Mouse (Mus musculus): Measurements from ENCODE around the gene Gm16181.
A peak's percentile ranks its signal among the peaks of the same experiment; 100 is the strongest.

Gm16181 gene

DNA sequence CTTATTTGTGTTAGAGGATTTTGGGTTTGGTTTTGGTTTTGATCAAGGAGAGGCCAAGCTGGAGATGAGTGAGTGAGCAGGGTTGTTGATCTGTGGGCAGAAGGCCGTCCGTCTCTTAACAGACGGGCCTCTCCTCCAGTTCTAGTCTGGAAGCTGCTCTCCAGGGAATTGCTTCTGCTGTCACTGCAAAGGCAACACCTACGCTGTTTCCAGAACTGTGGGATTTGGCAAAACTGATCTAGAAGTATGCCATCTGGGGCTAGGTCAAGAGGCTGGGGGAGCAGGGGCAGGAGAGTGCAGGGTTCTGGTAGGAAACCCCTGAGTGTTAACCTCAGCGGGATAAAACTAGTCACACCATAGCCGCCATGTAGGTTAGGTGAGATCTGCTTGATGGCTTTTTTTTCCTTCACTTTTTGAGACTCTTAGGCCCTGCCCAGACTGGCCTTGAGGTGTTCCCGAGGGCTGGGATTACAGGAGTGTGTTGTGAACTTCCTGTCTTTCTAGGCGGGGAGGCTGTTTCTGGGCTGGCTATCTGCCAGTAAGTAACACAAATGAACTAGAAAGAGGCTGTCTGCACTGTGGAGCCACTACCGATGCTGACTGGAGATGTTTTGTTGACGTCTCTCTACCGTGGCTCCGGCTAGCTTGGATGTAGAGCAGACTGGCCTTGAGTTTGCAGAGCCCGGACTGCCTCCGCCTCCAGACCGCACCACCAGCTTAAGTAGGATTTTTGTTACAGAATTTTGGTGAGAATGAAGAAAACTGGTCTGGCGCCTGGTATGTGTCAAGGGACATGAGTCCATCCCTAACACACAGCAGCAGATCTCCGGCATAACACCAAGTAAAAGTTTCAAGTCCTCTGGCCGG lies 12.7 kb downstream of the Gm16181 start, which contains the start of gene Atp6v1g2:
Atp6v1g2 (plus strand) TSS at position 547 of the 867 bp plus-strand sequence.
- peak; percentile 52 for DNase-seq

- DNase-seq, result peak; percentile 40
These were observed 13.5 kb downstream of the Gm16181 start for GRCm38 (mm10) chr17:35234090-35234489.

DNA sequence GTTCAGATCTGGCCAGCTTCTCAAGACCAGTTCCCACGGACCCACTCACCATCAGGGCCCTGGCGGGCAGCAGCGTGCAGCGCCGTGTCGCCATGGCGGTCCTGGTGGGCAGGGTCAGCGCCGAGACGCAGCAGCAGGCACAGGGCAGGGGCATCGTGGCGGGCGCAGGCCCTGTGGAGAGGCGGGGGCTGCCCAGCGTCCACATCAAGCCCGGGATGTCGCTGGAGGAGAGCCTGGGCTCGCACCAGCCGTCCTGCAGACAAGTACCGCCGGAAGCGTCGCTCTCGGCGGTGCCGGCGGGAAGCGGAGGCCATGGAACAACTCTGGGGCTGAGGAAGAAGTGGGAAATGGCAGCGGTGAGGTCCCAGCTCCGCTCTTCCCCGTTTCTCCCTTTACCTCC lies 14.3 kb downstream of the Gm16181 start:
- peak; percentile 60 for DNase-seq

DNA sequence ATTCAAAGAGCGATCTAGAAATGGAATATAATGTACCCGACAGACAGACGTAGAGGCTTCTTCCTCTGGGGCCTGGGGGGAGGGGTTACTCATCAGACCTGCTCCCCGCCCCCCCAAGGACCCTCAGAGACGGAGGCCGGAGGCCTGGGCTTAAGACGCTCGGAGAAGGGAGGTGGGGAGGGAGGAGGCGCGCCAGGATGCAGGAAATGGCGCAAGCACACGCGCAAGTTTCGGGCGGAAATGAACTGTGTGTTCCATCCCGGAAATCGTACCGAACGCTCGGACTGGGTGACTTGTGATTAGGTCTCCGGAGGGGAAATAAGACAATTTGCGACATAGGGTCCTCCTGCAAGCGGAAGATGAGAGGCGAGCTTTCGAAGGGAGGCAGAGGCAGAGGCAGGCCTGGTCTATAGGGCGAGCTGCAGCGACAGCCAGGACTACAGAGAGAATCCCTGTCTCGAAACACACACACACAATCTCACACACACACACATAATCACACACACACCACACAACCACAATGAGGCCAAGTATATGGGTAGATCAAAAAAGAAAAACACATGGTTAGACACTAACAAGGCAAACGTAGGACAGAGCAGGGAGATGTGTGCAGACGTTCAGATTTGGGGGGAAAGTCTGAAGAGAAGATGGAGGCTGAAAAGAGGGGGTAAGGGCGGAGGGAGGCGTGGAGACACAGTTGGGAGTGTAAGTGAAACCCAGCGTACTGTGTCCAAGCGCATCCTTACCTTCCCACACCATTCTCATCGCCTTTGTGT lies 15.2 kb downstream of the Gm16181 start, which contains the start of gene Nfkbil1:
Nfkbil1 (minus strand) TSS at position 179 of the 776 bp plus-strand sequence.
- DNase-seq, result peak; percentile 94

DNA sequence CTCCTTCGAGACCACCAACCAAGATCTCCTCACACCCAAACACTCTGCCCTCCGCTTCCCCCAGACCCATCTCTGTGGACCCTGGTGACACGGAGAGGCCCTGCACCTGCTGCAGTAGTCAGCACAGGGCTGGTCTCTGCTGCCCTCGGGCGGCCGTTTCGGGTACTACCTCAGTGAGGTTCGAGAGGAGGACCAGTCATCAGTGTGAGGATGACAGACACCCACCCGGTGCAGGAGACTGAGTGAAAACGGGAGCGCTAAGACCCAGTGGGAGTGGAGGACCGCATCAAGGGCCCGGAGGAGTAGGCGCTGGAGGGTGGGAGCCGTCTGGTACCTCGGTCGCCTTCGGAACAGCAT lies 15.7 kb downstream of the Gm16181 start:
- peak; percentile 99 for DNase-seq

- peak; percentile 74 for DNase-seq
These were observed 16.4 kb downstream of the Gm16181 start for GRCm38 (mm10) chr17:35236996-35237395.

- peak; percentile 61 for DNase-seq
These were observed 16.9 kb downstream of the Gm16181 start for GRCm38 (mm10) chr17:35237504-35237903.

DNA sequence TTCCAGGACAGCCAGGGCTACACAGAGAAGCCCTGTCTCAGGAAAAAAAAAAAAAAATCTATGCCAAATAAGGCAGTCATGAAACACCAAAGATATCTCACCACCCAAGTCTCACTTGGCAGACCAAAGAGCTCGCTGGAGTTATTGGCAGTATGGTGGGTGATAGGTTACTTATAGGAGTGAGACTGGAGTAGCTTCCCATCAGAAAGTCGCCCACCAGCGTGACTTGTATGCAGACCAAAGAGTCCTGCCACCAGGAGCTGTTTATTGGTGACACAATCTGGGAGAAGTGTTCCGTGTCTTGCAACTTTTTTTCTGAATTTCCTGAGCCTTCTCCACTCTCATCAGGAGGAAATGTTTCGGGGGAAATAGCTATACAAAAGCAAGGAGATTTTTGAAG lies 19.1 kb downstream of the Gm16181 start:
- DNase-seq, result peak; percentile 55

- DNase-seq, result no peak
These were observed 20.0 kb downstream of the Gm16181 start for GRCm38 (mm10) chr17:35240384-35241304.

- DNase-seq, result peak; percentile 97
These were observed 20.8 kb downstream of the Gm16181 start, which contains the start of gene Ddx39b for GRCm38 (mm10) chr17:35241305-35242014. TSS of gene Ddx39b (plus strand) at chr17:35241746.

- peak; percentile 62 for DNase-seq
These were observed 21.6 kb downstream of the Gm16181 start for GRCm38 (mm10) chr17:35242015-35242941.

DNA sequence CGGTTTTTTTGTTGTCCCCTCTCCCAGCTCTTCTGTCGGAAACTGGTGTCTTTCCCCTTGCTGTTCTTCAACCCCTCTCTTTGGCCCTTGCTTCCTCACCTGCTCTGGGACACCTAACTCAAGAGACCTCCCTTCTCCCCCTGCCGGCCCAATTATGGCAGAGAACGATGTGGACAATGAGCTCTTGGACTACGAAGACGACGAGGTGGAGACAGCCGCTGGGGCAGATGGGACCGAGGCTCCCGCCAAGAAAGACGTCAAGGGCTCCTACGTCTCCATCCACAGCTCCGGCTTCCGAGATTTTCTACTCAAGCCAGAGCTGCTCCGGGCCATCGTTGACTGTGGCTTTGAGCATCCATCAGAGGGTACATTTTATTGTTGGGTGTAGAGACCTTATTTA lies 22.5 kb downstream of the Gm16181 start:
- DNase-seq, result peak; percentile 70

DNA sequence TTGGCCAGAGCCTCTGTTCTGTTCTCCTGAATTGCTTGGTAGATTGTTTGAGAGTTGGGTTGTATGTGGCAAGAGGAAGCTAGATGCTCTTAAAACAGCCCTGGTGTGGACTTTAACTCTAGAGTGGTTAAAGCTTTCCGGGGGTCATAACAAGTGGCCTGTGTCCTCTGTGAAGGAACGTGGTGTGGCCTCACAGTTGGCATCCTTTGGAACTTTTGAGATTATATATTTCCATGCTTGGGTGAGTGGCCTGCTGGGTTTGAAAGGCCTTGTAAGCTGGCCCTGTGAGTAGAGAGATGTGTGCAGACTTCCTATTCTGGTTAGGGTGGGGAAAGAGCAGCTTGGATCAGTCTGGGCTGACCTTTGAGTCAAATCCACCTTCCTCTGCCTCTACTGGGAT lies 24.4 kb downstream of the Gm16181 start:
- peak; percentile 26 for DNase-seq

DNA sequence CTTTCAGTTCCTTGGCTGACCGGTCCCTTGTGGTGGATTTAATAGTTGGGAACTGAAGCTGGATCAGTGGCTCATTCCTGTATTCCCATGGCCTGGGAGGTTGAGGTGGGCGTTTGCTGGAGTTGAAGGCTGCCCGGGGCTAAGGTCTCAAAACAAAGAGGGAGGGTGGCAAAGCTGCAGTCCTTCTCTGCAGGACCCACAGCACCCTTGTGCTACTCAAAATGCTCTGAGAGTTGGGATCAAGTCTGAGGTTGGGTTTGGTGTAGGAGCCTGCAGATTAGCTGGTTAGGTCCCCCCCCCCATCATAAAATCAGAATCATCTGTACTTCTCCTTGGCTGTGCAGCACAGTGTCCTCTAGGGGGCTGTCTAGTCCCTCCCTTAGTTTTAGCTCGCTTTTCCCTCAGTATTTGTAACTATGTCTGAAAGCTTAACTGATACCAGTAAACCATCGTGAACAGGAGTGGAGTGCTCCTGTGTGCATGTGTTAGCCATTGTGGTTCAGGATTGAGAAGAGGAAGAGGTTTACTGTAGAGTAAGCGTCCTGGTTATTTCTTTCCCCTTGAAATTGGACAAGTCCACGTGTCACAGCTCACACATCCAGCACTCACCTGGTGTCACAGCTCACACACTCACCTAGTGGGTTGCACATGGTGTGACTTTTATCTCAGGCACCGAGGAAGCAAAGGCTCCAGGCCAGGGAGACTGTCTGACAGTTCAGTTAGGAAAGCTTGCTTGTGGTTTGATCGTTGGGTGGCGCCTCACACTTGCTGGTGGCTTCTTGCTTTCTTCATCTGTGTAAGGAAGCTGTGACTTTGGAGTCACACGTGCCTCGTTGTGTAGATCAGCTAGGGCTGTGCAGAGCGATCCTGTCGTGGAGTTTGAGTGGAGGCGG lies 25.3 kb downstream of the Gm16181 start:
- peak; percentile 50 for DNase-seq

DNA sequence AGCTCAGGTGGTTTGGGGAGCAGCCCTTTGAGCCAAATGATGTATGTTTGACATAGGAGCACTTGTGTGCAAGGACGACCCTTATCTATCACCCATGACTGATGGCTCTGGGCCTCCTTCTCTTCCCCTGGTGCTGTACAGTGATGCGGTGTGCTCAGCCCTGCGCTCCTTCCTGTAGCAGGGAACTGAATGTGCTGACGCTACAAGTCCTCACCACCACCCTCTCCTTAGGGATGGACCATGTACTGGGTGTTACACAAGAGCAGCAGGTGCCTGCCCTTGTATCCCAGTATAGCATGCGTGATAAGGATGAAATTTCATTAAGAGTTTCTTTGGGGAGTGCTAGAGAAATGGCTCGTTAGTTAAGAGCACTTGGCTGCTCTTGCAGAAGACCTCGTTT lies 26.5 kb downstream of the Gm16181 start:
- DNase-seq, result peak; percentile 21

GRCm38 (mm10) chr17:35248986-35249385 lies 28.4 kb downstream of the Gm16181 start:
- peak; percentile 17 for DNase-seq

GRCm38 (mm10) chr17:35249451-35250197 lies 29.0 kb downstream of the Gm16181 start:
- DNase-seq, result peak; percentile 18

- peak; percentile 19 for DNase-seq
These were observed 29.9 kb downstream of the Gm16181 start for GRCm38 (mm10) chr17:35250348-35251120.
